Mouse (Mus musculus) CH12.LX (cell line): ENCODE data around the gene Coro2a. TPM values are rescaled to one million over a fixed set of nuclear protein-coding genes. Genes with fewer than 3 reads are reported as not detected.

Source experiments
- DNase-seq: peaks from one replicate; pipeline ENCODE4 v3.0.0-alpha.2; 2013; ENCODE audit errors: extremely low read depth
- H3K27ac ChIP-seq: 2 replicates; pipeline ENCODE4 v1.5.1; 2012; ENCODE audit warnings: low read depth, mild to moderate bottlenecking, control low read depth, moderate library complexity; ENCODE audit not compliant: insufficient read depth
- H3K27me3 ChIP-seq: replicated peaks from 2 replicates; pipeline ENCODE3; 2012; ENCODE audit warnings: inconsistent platforms
- H3K36me3 ChIP-seq, 2 experiments: replicated peaks in 1 of 2; 2 replicates each; pipeline versions ENCODE3 to v1.6.1; 2012; ENCODE audit warnings: inconsistent platforms in 1 of 2, low read length in 1 of 2, mild to moderate bottlenecking in 1 of 2, mixed read lengths in 1 of 2, moderate library complexity in 1 of 2; ENCODE audit not compliant: control insufficient read depth in 1 of 2, insufficient read depth in 1 of 2
- H3K4me1 ChIP-seq, 2 experiments: 2 replicates each; pipeline ENCODE4 v1.6.1; 2012; ENCODE audit warnings: inconsistent platforms in 1 of 2, moderate library complexity in 1 of 2; ENCODE audit not compliant: insufficient read depth in 2 of 2, control insufficient read depth in 1 of 2
- H3K4me2 ChIP-seq: 2 replicates; pipeline ENCODE4 v1.6.1; 2012; ENCODE audit warnings: low read depth, mild to moderate bottlenecking, control low read depth; ENCODE audit not compliant: poor library complexity, insufficient read depth, severe bottlenecking
- H3K4me3 ChIP-seq, 3 experiments: fragments of 150-350 bp in 1 of 3; sonication (generic) in 1 of 3; replicated peaks in 1 of 3; 2 replicates each; pipeline versions ENCODE3 to v1.5.1; 2011 to 2012; ENCODE audit warnings: low read depth in 2 of 3, low read length in 2 of 3, mild to moderate bottlenecking in 2 of 3, moderate library complexity in 2 of 3, control low read depth in 1 of 3, improper control_type of control experiment in 1 of 3, inconsistent platforms in 1 of 3, mixed read lengths in 1 of 3; ENCODE audit not compliant: poor library complexity in 1 of 3
- H3K79me2 ChIP-seq: replicated peaks from 2 replicates; pipeline ENCODE4 v1.6.1; 2012; ENCODE audit warnings: mild to moderate bottlenecking, moderate library complexity; ENCODE audit not compliant: control insufficient read depth, poor library complexity, insufficient read depth, severe bottlenecking; ENCODE audit errors: extremely low read depth
- H3K9ac ChIP-seq: 2 replicates; pipeline ENCODE4 v1.6.1; 2012; ENCODE audit warnings: low read depth, mild to moderate bottlenecking, control low read depth, moderate library complexity; ENCODE audit not compliant: insufficient read depth
- H3K9me3 ChIP-seq: replicated peaks from 2 replicates; pipeline ENCODE3; 2012; ENCODE audit warnings: low read length, inconsistent platforms, mixed read lengths
- BHLHE40 ChIP-seq: IDR thresholded peaks from 2 replicates; pipeline ENCODE4 v1.6.1; 2011; ENCODE audit warnings: mild to moderate bottlenecking, low read depth, low read length, improper control_type of control experiment
- CHD2 ChIP-seq: IDR thresholded peaks from 2 replicates; pipeline ENCODE4 v1.6.1; 2011; ENCODE audit warnings: low read length, improper control_type of control experiment
- ELF1 ChIP-seq: IDR thresholded peaks from 2 replicates; pipeline ENCODE4 v1.6.1; 2014; ENCODE audit warnings: low read depth, mild to moderate bottlenecking, inconsistent platforms, low read length, improper control_type of control experiment
- EP300 ChIP-seq: IDR thresholded peaks from 2 replicates; pipeline ENCODE4 v1.6.1; 2011; ENCODE audit warnings: low read length, improper control_type of control experiment
- ETS1 ChIP-seq: conservative IDR thresholded peaks from 2 replicates; pipeline ENCODE4 v1.6.1; 2012; ENCODE audit warnings: low read depth, mild to moderate bottlenecking, inconsistent platforms, low read length, improper control_type of control experiment, moderate library complexity
- HCFC1 ChIP-seq: IDR thresholded peaks from 2 replicates; pipeline ENCODE4 v1.6.1; 2012; ENCODE audit warnings: low read depth, mild to moderate bottlenecking, inconsistent platforms, low read length, improper control_type of control experiment
- KAT2A ChIP-seq: IDR thresholded peaks from 2 replicates; pipeline ENCODE4 v1.6.1; 2012; ENCODE audit warnings: low read length, improper control_type of control experiment, inconsistent platforms; ENCODE audit not compliant: insufficient replicate concordance
- MAFK ChIP-seq: IDR thresholded peaks from 2 replicates; pipeline ENCODE4 v1.6.1; 2011; ENCODE audit warnings: low read length, improper control_type of control experiment; ENCODE audit not compliant: insufficient replicate concordance
- MAX ChIP-seq: IDR thresholded peaks from 2 replicates; pipeline ENCODE4 v1.6.1; 2011; ENCODE audit warnings: low read length, improper control_type of control experiment
- MAZ ChIP-seq: IDR thresholded peaks from 2 replicates; pipeline ENCODE4 v1.6.1; 2012; ENCODE audit warnings: low read depth, mild to moderate bottlenecking, inconsistent platforms, low read length, improper control_type of control experiment, moderate library complexity
- MEF2A ChIP-seq: IDR thresholded peaks from 2 replicates; pipeline ENCODE4 v1.6.1; 2014; ENCODE audit warnings: low read depth, mild to moderate bottlenecking, inconsistent platforms, low read length, improper control_type of control experiment, borderline replicate concordance
- MXI1 ChIP-seq: IDR thresholded peaks from 2 replicates; pipeline ENCODE4 v1.6.1; 2011; ENCODE audit warnings: mild to moderate bottlenecking, low read depth, low read length, improper control_type of control experiment
- RCOR1 ChIP-seq: conservative IDR thresholded peaks from 2 replicates; pipeline ENCODE4 v1.6.1; 2012; ENCODE audit warnings: low read depth, mild to moderate bottlenecking, inconsistent platforms, low read length, improper control_type of control experiment
- SIN3A ChIP-seq: IDR thresholded peaks from 2 replicates; pipeline ENCODE4 v1.6.1; 2012; ENCODE audit warnings: low read length, improper control_type of control experiment, inconsistent platforms
- TCF12 ChIP-seq: IDR thresholded peaks from 2 replicates; pipeline ENCODE4 v1.6.1; 2014; ENCODE audit warnings: low read depth, mild to moderate bottlenecking, inconsistent platforms, low read length, improper control_type of control experiment
- USF1 ChIP-seq: IDR thresholded peaks from 2 replicates; pipeline ENCODE4 v1.6.1; 2014; ENCODE audit warnings: low read depth, mild to moderate bottlenecking, inconsistent platforms, low read length, improper control_type of control experiment
- ZKSCAN1 ChIP-seq: IDR thresholded peaks from 2 replicates; pipeline ENCODE4 v1.6.1; 2012; ENCODE audit warnings: low read depth, inconsistent platforms, low read length, improper control_type of control experiment, borderline replicate concordance
- dilution Hi-C: fragments of 300-500 bp; cut with MboI; formaldehyde crosslinking; loops from 2 replicates; pipeline ENCODE4 v1.14.3; 2020; ENCODE audit warnings: low sequenced_read_pairs; ENCODE audit not compliant: extremely low pct_unique_long_range_greater_than_20kb, extremely low pct_ligation_motif_present
- in situ Hi-C: fragments of 300-500 bp; cut with MboI; formaldehyde crosslinking; loops from 3 replicates; pipeline ENCODE4 v1.14.3; 2019; ENCODE audit warnings: low sequenced_read_pairs, low pct_ligation_motif_present, low pct_unique_long_range_greater_than_20kb, mixed read lengths
- polyA plus RNA-seq: library from polyadenylated mRNA; unstranded; fragments of >175 nt; gene quantifications from 2 replicates; pipeline ENCODE4 v1.2.1, GENCODE M21; 2012; ENCODE audit warnings: low read depth; ENCODE audit not compliant: insufficient read length
- total RNA-seq, 2 experiments: library from RNA; depleted of rRNA; stranded (reverse); fragments of 300-350 nt in 1 of 2; fragments of >200 nt in 1 of 2; gene quantifications; 2 replicates each; pipeline ENCODE4 v1.2.3; 2012 to 2014

Gene Coro2a
- total and polyA plus RNA-seq, 3 experiments: 24.6 to 223 (median 129) TPM

DNA sequence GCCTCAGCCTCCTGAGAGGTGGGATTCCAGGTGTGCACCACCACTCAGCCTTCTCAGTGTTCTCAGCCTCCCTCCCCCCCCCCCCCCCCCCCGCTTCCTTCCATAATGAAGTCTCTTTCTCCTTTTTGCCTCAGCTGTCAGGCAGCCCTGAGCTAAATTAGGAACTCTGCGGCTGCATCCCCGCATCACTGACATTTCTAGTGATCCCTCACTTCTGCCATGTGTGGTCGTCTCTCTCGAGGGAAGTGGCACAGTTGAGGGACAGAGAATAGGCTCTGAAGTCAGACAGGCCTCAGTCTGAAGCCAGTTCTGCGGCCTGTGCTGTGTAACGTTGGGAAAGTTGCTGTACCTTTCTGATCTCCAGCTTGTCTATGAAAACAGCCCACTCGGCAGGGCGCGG is 52.0 kb downstream of the Coro2a start:
- H3K4me1 ChIP-seq: peaks cover 42 to 97% of the 10 kb centered on the region in 2 experiments
- H3K4me3 ChIP-seq: no peak overlapping the region
- DNase-seq: no peak
- H3K9me3 ChIP-seq: no peaks in the 10 kb centered on the region
- dilution Hi-C loops: no loop called here
- peaks cover 8% of the 10 kb centered on the region for H3K79me2 ChIP-seq
- H3K4me2 ChIP-seq: no peak overlapping the region
- no peaks in the 10 kb centered on the region for H3K27me3 ChIP-seq
- no peak overlapping the region for H3K9ac ChIP-seq
- in situ Hi-C loops: loop anchor here (5.0 kb wide), 1 partner anchor 37 kb away; no protein-coding TSS in a partner anchor
- no peak overlapping the region for H3K27ac ChIP-seq
- peak; percentile 19; the same call in 1 of the 2 replicates for TF ChIP-seq MEF2A
- no peak for TF ChIP-seq MAX
- TF ChIP-seq HCFC1: no peak
- peaks cover 62 to 78% of the 10 kb centered on the region in 2 experiments for H3K36me3 ChIP-seq

DNA sequence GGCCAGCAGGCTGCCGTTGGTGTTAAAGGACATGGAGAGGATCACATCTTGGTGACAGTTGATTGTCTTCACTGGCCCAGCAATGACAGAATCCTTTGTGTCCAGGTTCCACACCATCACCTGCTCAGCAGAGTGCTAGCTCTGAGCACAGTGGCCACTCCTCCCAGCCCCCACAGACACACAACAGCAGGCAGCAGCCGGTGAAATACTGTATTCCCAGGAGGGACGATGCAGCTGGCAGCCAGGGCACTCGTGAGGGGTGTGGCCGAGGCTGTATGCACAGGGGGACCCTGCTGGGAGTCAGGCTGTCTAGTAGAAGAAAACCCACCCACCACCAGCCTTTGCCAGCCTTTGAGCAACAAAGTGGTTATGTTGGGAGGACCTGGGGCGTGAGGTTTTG is 55.3 kb downstream of the Coro2a start:
- H3K4me3 ChIP-seq: peak overlapping the region in 1 of 3 experiments; percentile 35
- H3K4me2 ChIP-seq: no peak overlapping the region
- TF ChIP-seq MAX: 0 out of 2 replicates have a peak, but pooled peaks have one; percentile 32
- TF ChIP-seq EP300: peak; percentile 49; the same call in 1 of the 2 replicates
- TF ChIP-seq SIN3A: peak; percentile 79
- TF ChIP-seq ETS1: peak; percentile 76
- TF ChIP-seq ELF1: no peak
- 0 out of 2 replicates have a peak, but pooled peaks have one; percentile 48 for TF ChIP-seq KAT2A
- TF ChIP-seq BHLHE40: peak; percentile 87
- no peak for TF ChIP-seq MAZ
- TF ChIP-seq MAFK: 0 out of 2 replicates have a peak, but pooled peaks have one; percentile 12
- no peak for TF ChIP-seq ZKSCAN1
- no peak; the same call in 1 of the 2 replicates for TF ChIP-seq MEF2A
- TF ChIP-seq TCF12: peak; percentile 82
- no peak for TF ChIP-seq RCOR1
- 0 out of 2 replicates have a peak, but pooled peaks have one; percentile 36 for TF ChIP-seq MXI1
- TF ChIP-seq CHD2: peak; percentile 77; the same call in 1 of the 2 replicates
- TF ChIP-seq USF1: no peak
- peak overlapping the region; percentile 22; the same call in 1 of the 2 replicates for H3K27ac ChIP-seq
- H3K4me1 ChIP-seq: peaks cover 26 to 78% of the 10 kb centered on the region in 2 experiments
- no peak overlapping the region for H3K9ac ChIP-seq
- dilution Hi-C loops (no loop called here), in situ Hi-C loops (loop anchor here (5.0 kb wide), 1 partner anchor 41 kb away; no protein-coding TSS in a partner anchor)
- H3K36me3 ChIP-seq: peaks cover 75 to 81% of the 10 kb centered on the region in 2 experiments
- H3K27me3 ChIP-seq: no peaks in the 10 kb centered on the region
- H3K79me2 ChIP-seq: 0 out of 2 replicates have a peak, but pooled peaks cover 2% of the 10 kb centered on the region
- peak; percentile 63 for DNase-seq
- no peaks in the 10 kb centered on the region for H3K9me3 ChIP-seq
